ENCODE assay signal across 17 mouse cellular contexts in genomic region chr2:71244807-71245206, GRCm38 (mm10). TPM values are rescaled to one million over a fixed set of nuclear protein-coding genes. Genes with fewer than 3 reads are reported as not detected.
DNase-seq lines count a peak whose midpoint lies in the region; ATAC-seq lines count a peak whose summit lies in the region.
"Had no signal": no experiment of that assay in that cellular context is flagged by ENCODE, and none has a peak within 500 bp of the region (broad histone marks: within the 10 kb centered on the region; RNA-seq: fewer than 3 reads in every experiment).

No protein-coding gene starts in this region.

- no peaks in the 10 kb centered on the region for H3K27me3 ChIP-seq in midbrain, embryonic 13.5 days

- no peaks in the 10 kb centered on the region for H3K9me3 ChIP-seq in midbrain, embryonic 13.5 days

- ATAC-seq in midbrain, embryonic 13.5 days = no peak; the same call in 1 of the 2 replicates
- no peak for ATAC-seq in activated CD4-positive, CD25-positive, alpha-beta regulatory T cell, adult 4 months

- H3K36me3 ChIP-seq in midbrain, embryonic 13.5 days = peaks cover 28% of the 10 kb centered on the region

- 63% methylated on average over 7 of the region's 7 CpGs for WGBS in midbrain, embryonic 13.5 days

- H3K4me1 ChIP-seq in midbrain, embryonic 13.5 days (replicated peaks) = peaks cover 23% of the 10 kb centered on the region

- H3K9ac ChIP-seq in midbrain, embryonic 13.5 days (replicated peaks) = no peak overlapping the region
- H3K9ac ChIP-seq: liver, embryonic 14.5 days had no signal

- peak overlapping the region; percentile 71 for H3K27ac ChIP-seq in midbrain, embryonic 13.5 days
- H3K27ac ChIP-seq: liver, embryonic 14.5 days had no signal

- H3K4me3 ChIP-seq in midbrain, embryonic 13.5 days (replicated peaks) = no peak overlapping the region

- DNase-seq in cerebellum, adult 9-11 months = peak; percentile 22
- DNase-seq in cerebellum, adult 11-12 months = no peak
- peak; percentile 6 for DNase-seq in retina, postnatal 1 day
- no peak for DNase-seq in retina, embryonic 14.5 days (ENCODE audit: low spot score)
- no peak for DNase-seq in right cerebral cortex, postnatal 10 days (ENCODE audit: low spot score in 2 of 2)
- no peak for DNase-seq in heart, postnatal 4 days
- DNase-seq: adrenal gland, postnatal 14 days; gastrocnemius, postnatal 25 days; heart, postnatal 36 days; kidney, adult 18-20 months; kidney, postnatal 25 days; lung, postnatal 14 days; thymus, postnatal 14 days had no signal

- no peak overlapping the region for H3K4me2 ChIP-seq in midbrain, embryonic 13.5 days (replicated peaks)
- H3K4me2 ChIP-seq: heart, embryonic 11.5 days had no signal

RNA-seq across cellular contexts. Expression of gene Dync1i2, which starts 33.3 kb away (rescaled TPM):
- 184 and 211 TPM in 2 replicates for polyA plus RNA-seq in midbrain, embryonic 13.5 days (2015; fragmentation: Nextera tagmentation; extraction: Ambion mirVana)
- 10 to 100 TPM; 85.6 to 89.5 TPM for polyA plus RNA-seq in activated CD4-positive, CD25-positive, alpha-beta regulatory T cell, adult 4 months (2017; shearing (Covaris generic))
- total RNA-seq in heart, postnatal 4 days (2021) = 10 to 100 TPM; 96.0 to 99.1 TPM

Comparison
In these comparisons a context has a peak if more than half of its experiments do, and no peak if none do; other contexts are left out.
1. DNase-seq: peak in cerebellum, adult 9-11 months (single experiment) and retina, postnatal 1 day (single experiment); none in cerebellum, adult 11-12 months (single experiment), retina, embryonic 14.5 days (single experiment), right cerebral cortex, postnatal 10 days (0 of 2) and heart, postnatal 4 days (single experiment).